Mouse (Mus musculus) cortical plate, adult 2 months (tissue): Measurements from ENCODE around the gene Rwdd2a.

Experiments used
- CTCF ChIP-seq: fragments of 200-500 bp; IDR thresholded peaks from 2 replicates; pipeline ENCODE4 v1.5.1; 2011; ENCODE audit warnings: mild to moderate bottlenecking, control low read depth, low read length; ENCODE audit not compliant: insufficient read depth; ENCODE audit errors: extremely low read depth
- POLR2A ChIP-seq: fragments of 200-500 bp; IDR thresholded peaks from 2 replicates; pipeline ENCODE4 v1.6.1; 2011; ENCODE audit warnings: mild to moderate bottlenecking, low read length, control low read depth; ENCODE audit not compliant: insufficient read depth; ENCODE audit errors: extremely low read depth

DNA sequence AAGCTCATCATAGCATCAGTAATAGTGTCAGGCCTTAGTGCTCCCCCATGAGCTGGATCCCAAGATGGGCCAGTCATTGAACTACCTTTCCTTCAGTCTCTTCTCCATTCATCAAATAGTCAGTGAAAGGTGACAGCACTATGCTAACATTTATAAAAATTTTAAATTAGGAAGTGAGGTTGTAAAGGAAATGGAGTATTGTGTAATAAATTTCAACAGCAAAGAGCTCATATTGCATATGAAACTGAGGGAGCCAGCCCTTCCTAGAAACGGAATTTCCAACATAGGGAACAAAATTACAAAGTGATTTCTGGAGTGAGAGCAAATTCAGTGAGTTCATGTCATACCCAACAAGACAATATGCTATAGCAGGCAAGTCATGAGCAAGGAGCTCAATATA lies 27.2 kb upstream of the Rwdd2a start:
- TF ChIP-seq CTCF, result no peak
- no peak for TF ChIP-seq POLR2A
